Mouse (Mus musculus): Measurements from ENCODE around the gene Tmem91. TPM values are rescaled to one million over a fixed set of nuclear protein-coding genes. Genes with fewer than 3 reads are reported as not detected.
A peak's percentile ranks its signal among the peaks of the same experiment; 100 is the strongest.

Tmem91 gene
- polyA plus RNA-seq, 2 experiments: 0.22 to 0.51 TPM

DNA sequence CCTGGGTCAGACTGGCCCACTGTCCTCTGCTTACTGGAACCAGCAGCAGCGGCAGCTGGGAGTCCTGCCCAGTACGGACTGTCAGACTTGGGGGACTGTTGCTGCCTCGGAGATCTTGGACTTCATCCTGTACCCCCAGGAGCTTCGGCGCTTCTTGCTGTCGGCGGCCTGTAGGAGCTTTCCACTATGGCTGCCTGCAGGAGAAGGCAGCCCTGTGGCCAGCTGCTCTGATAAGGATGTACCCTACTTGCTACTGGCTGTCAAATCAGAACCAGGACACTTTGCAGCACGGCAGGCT is 46.7 kb downstream of the Tmem91 start:
- Histone ChIP-seq H3K4me2 (ENCODE audit: low read depth) (peak overlapping the region; percentile 74), H3K27me3 (ENCODE audit: control insufficient read depth, insufficient read depth, low read length) (no peaks in the 10 kb centered on the region), H3K27ac (no peak overlapping the region), H3K9me3 (ENCODE audit: control insufficient read depth, low read length) (no peaks in the 10 kb centered on the region), H3K9ac (replicated peaks) (no peak overlapping the region), H3K36me3 (replicated peaks; ENCODE audit: control insufficient read depth, insufficient read depth, low read depth) (no peaks in the 10 kb centered on the region), H3K4me3 (ENCODE audit: insufficient read depth in 1 of 2, low read depth in 2 of 2, low read length in 2 of 2) (no peak overlapping the region), H3K4me1 (replicated peaks; ENCODE audit: control insufficient read depth in 2 of 2, insufficient read depth in 2 of 2, low read length in 1 of 2) (peaks cover 7 to 11% of the 10 kb centered on the region in 2 experiments)
- no peak for ATAC-seq (ENCODE audit: insufficient read depth)
- DNase-seq (ENCODE audit: low read depth in 3 of 3, low spot score in 3 of 3): no peak
- WGBS (ENCODE audit: insufficient replicate concordance): 50% methylated on average over 8 of the region's 8 CpGs
- TF ChIP-seq EP300 (IDR thresholded peaks at IDR 0.05; ENCODE audit: low read depth) (no peak), CTCF (IDR thresholded peaks at IDR 0.05; ENCODE audit: low read depth) (no peak)

DNA sequence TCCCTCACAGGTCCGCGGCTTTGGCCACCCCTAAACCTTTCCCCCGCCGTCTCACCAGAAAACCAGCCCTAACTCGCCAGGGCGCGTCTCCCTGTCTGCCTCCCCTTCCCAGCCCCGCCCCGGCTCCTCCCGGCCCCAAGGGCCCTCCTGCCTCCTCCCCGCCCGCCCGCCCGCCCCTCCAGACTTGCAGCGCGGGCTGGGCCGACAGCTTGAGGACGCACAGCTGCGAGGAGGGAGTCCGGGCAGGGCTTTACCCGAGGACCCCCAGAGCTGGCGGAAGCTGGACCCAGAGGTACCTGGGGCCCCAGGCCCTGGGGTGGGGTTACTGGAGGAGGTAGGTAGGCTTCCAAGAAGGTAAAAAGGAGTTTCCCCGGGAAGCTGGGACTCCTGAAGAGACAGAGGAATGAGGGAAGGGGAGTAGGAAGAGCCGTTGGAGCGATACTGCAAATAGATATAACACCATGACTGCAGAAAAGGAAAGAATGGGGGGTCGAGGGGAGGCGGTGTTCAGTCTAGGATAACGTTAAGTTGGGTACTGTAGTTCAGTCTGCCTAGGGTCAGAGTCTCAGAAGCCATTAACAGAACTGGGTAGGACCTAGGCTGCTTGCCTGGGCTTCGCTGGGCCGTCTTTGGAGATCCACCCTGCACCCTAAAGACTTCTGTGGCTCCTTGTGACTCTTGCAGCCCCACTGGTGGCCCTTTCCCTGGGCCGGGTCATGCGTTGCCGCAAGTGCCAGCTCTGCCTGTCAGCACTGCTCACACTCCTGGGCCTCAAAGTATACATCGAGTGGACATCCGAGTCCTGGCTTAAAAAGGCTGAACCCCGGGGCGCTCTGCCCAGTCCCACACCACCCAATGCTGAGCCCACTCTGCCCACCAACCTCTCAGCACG is 47.3 kb downstream of the Tmem91 start:
- H3K27ac ChIP-seq: no peak overlapping the region
- H3K4me3 ChIP-seq (ENCODE audit: insufficient read depth in 1 of 2, low read depth in 2 of 2, low read length in 2 of 2): peak overlapping the region; percentile 36 to 48
- peak overlapping the region; percentile 74 for H3K4me2 ChIP-seq (ENCODE audit: low read depth)
- no peaks in the 10 kb centered on the region for H3K27me3 ChIP-seq (ENCODE audit: control insufficient read depth, insufficient read depth, low read length)
- no peaks in the 10 kb centered on the region for H3K9me3 ChIP-seq (ENCODE audit: control insufficient read depth, low read length)
- no peak for TF ChIP-seq EP300 (IDR thresholded peaks at IDR 0.05; ENCODE audit: low read depth)
- TF ChIP-seq CTCF (IDR thresholded peaks at IDR 0.05; ENCODE audit: low read depth): no peak
- 19% methylated on average over 38 of the region's 38 CpGs for WGBS (ENCODE audit: insufficient replicate concordance)
- ATAC-seq (ENCODE audit: insufficient read depth) (peak; percentile 77), DNase-seq (ENCODE audit: low read depth in 3 of 3, low spot score in 3 of 3) (peak in 1 of 3 experiments; percentile 24)
- H3K9ac ChIP-seq (replicated peaks): peak overlapping the region; percentile 32
- H3K4me1 ChIP-seq (replicated peaks; ENCODE audit: control insufficient read depth in 2 of 2, insufficient read depth in 2 of 2, low read length in 1 of 2): peaks cover 7 to 11% of the 10 kb centered on the region in 2 experiments
- no peaks in the 10 kb centered on the region for H3K36me3 ChIP-seq (replicated peaks; ENCODE audit: control insufficient read depth, insufficient read depth, low read depth)

DNA sequence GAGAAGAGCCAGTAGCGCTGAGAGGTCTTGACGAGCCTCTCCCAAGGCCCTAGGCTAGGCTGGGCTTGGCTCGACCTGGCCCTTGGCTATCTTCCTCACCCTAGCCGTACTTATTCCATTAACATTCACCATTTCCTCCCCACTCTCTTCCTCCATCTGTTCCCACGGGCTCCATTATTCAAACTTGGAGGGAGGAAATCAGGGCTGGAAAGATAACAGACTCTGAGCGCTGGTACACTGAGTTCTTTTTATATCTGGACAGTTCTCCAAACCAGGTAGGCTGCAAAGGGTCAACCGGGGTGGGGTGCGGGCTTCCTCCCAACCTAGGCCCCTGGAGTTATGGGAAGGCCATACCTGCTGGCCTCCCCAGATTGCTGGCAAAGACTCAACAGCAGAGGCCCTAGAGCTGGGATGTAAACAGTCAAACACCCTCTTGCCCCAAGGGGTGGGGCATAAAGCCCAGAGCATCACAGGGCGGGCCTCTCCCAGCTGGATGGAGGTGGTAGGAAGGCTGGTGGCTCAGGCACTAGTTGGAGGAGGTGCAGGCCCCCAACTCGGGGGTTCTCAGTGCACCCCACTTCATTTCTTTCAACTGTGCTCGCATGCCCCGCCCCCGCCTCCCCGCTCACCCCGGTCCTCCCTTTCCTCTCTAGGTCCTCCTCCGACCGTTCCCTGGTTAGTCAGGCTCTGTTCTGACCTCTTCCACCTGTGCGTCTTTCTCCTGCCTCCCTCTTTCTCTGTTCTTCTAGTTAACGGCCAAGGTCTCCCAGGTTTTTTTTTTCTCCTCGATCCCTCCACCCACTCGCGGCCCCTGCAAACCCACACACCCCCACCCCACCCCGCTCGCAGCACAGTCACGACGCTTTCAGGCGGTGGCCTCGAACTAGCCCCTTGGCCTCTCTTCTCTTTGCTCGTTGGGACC is 48.2 kb downstream of the Tmem91 start, which contains the start of gene B3gnt8:
Gene B3gnt8 (plus strand): TSS at position 146 of the 922 bp plus-strand sequence.
- Histone ChIP-seq H3K4me3 (ENCODE audit: insufficient read depth in 1 of 2, low read depth in 2 of 2, low read length in 2 of 2) (peak within 1 kb of the TSS; percentile 36 to 48), H3K9ac (replicated peaks) (peak within 1 kb of the TSS; percentile 32), H3K9me3 (ENCODE audit: control insufficient read depth, low read length) (no peaks in the 10 kb centered on the region), H3K27ac (no peak within 1 kb of the TSS), H3K4me2 (ENCODE audit: low read depth) (peak within 1 kb of the TSS; percentile 74), H3K27me3 (ENCODE audit: control insufficient read depth, insufficient read depth, low read length) (no peaks in the 10 kb centered on the region), H3K36me3 (replicated peaks; ENCODE audit: control insufficient read depth, insufficient read depth, low read depth) (no peaks in the 10 kb centered on the region), H3K4me1 (replicated peaks; ENCODE audit: control insufficient read depth in 2 of 2, insufficient read depth in 2 of 2, low read length in 1 of 2) (peaks cover 7 to 11% of the 10 kb centered on the region in 2 experiments)
- DNase-seq (ENCODE audit: low read depth in 3 of 3, low spot score in 3 of 3): no peak
- 13% methylated on average over 29 of the region's 29 CpGs for WGBS (ENCODE audit: insufficient replicate concordance)
- TF ChIP-seq CTCF (IDR thresholded peaks at IDR 0.05; ENCODE audit: low read depth): no peak
- no peak for TF ChIP-seq EP300 (IDR thresholded peaks at IDR 0.05; ENCODE audit: low read depth)
- ATAC-seq (ENCODE audit: insufficient read depth): peak; percentile 46; the same call in 1 of the 2 replicates

DNA sequence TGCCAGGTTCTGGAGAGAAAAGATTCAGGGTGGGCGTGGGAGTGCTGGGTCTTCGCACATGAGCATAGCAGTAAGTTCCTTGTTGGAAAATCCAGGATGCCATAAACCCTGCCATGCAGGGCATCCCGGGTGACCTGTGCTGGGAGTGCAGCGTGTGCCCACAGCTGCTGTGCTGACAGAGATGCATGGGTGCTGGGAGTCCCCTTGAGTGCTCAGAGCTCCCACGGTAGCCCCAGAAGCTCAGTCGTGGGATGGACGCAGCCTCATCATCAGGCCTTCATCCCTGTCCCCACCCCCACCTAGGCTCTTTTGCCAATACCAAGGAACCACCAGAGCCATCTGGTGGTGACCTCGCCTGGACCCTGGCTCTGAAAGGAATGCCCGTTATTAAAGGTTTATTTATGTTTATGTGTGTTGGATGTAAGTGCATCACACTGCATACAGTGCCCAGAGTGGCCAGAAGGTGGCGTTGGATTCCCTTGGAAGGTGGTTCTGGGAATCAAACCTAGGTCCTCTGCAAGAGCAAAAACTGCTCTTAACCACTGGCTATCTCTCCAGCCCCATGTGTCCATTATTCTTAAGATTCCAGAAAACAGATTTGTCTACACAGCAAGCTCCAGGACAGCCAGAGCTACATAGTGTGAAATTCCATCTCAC is 49.2 kb downstream of the Tmem91 start:
- H3K36me3 ChIP-seq (replicated peaks; ENCODE audit: control insufficient read depth, insufficient read depth, low read depth): no peaks in the 10 kb centered on the region
- 67% methylated on average over 10 of the region's 10 CpGs for WGBS (ENCODE audit: insufficient replicate concordance)
- TF ChIP-seq CTCF (IDR thresholded peaks at IDR 0.05; ENCODE audit: low read depth) (peak; percentile 69), EP300 (IDR thresholded peaks at IDR 0.05; ENCODE audit: low read depth) (no peak)
- H3K4me3 ChIP-seq (ENCODE audit: insufficient read depth in 1 of 2, low read depth in 2 of 2, low read length in 2 of 2): no peak overlapping the region
- no peak overlapping the region for H3K9ac ChIP-seq (replicated peaks)
- no peaks in the 10 kb centered on the region for H3K9me3 ChIP-seq (ENCODE audit: control insufficient read depth, low read length)
- ATAC-seq (ENCODE audit: insufficient read depth) (no peak), DNase-seq (ENCODE audit: low read depth in 3 of 3, low spot score in 3 of 3) (no peak)
- H3K4me1 ChIP-seq (replicated peaks; ENCODE audit: control insufficient read depth in 2 of 2, insufficient read depth in 2 of 2, low read length in 1 of 2): peaks cover 7 to 11% of the 10 kb centered on the region in 2 experiments
- no peak overlapping the region for H3K27ac ChIP-seq
- no peaks in the 10 kb centered on the region for H3K27me3 ChIP-seq (ENCODE audit: control insufficient read depth, insufficient read depth, low read length)
- no peak overlapping the region for H3K4me2 ChIP-seq (ENCODE audit: low read depth)
